Mouse (Mus musculus): ENCODE data around the gene Gm3411. TPM values are rescaled to one million over a fixed set of nuclear protein-coding genes. Genes with fewer than 3 reads are reported as not detected.

Gene Gm3411
- total RNA-seq (2023): 1 to 10 TPM in 1 of 2 experiments, not detected in 1; 1.1 TPM

DNA sequence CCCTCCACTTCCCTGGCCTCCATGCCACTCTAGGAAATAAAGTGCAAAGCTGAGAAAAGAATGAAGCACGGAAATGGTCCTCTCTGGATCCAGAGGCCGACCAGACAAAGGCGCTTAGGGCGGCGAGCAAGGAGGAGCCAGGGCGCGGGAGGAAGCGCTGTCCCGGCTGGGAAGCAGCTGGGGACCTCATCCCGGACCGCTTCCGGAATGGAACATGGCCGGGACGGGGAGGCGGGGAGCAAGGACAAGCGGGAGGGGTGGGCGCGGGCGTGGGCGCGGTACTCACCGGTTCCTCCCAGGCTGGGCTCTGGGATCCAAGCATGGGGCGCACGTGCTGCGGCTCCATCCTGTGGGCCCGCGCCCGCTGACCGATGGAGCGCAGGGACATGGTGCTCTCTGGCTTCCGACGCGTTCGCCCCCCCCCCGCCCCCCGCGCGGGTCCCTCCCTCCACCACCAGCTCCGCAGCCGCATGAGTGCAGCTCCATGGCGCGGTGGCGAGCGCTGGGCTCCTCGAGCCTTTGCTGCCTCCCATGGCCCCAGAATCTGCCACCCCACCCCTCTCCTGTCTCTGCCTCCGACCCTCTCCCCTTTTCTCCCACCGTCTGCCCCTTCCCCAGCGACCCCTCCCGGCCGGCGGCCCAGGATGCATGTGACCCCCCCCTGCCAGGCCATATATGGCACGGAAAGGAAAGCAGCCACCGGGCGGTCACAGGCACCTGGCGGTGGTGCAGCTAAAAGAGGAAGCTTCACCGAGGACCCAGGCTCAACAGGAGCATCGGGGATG, at the start of gene Gm3411:
Gene Gm3411 (minus strand): TSS at position 320 of the 785 bp plus-strand sequence.

DNA sequence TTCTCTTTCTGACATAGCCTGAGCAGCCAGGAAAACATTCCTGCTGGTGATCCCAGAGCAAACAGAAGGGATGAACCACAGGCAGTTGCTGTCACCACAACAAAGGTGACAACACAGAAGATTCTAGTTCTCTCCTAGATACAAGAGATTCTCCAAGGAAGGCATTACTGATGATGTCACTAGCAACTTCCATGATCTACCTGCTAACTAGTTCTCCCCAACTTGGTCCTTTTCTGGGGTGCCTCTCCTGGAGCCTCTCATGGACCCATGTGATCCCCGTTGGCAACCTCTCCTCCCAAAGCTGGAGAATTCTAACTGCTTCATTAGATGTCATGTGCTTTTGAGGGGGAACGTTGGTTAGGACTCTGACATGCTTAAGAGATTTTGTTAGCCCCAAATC, 17.7 kb upstream of the Gm3411 start, which contains the start of gene Gm21103:
Gene Gm21103 (minus strand): TSS at position 101 of the 400 bp plus-strand sequence.

DNA sequence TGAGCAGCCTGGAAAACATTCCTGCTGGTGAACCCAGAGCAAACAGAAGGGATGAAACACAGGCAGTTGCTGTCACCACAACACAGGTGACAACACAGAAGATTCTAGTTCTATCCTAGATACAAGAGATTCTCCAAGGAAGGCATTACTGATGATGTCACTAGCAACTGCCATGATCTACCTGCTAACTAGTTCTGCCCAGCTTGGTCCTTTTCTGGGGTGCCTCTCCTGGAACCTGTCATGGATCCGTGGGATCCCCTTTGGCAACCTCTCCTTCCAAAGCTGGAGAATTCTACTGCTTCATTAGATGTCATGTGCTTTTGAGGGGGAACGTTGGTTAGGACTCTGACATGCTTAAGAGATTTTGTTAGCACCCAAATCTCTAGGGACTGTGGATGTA, 67.9 kb downstream of the Gm3411 start, which contains the start of gene Gm21560:
Gene Gm21560 (minus strand): TSS at position 101 of the 400 bp plus-strand sequence.

Other genes with a start within 250 kb of the Gm3411 start
- not detected for gene Gm6337, start 229.0 kb downstream of the Gm3411 start, total RNA-seq (2023)
- gene Gm8206, start 193.3 kb downstream of the Gm3411 start, total RNA-seq (2023): not detected
- 1 to 10 TPM in 1 of 2 experiments, under 1 TPM in 1; 0.80 to 1.8 TPM for gene Gm3468, start 178.6 kb downstream of the Gm3411 start, total RNA-seq (2023)
- gene Gm3476, start 161.4 kb downstream of the Gm3411 start, total RNA-seq (2023): not detected
- gene Gm21560, start 68.0 kb downstream of the Gm3411 start, total RNA-seq (2023): under 1 TPM in 1 of 2 experiments, not detected in 1; 0.33 TPM
- gene Gm21103, start 17.6 kb upstream of the Gm3411 start, total RNA-seq (2023): not detected
- gene Gm3618, start 56.4 kb upstream of the Gm3411 start, total RNA-seq (2023): not detected
- not detected for gene Gm16440, start 103.1 kb upstream of the Gm3411 start, total RNA-seq (2023)
- 1 to 10 TPM; 1.2 to 1.7 TPM for gene Gm3591, start 125.2 kb upstream of the Gm3411 start, total RNA-seq (2023)
- not detected for gene Gm3594, start 157.4 kb upstream of the Gm3411 start, total RNA-seq (2023)

All from T-cell, adult 66 days (primary cell).